Mouse (Mus musculus): ENCODE data around the gene Pla2g5. TPM values are rescaled to one million over a fixed set of nuclear protein-coding genes. Genes with fewer than 3 reads are reported as not detected.

Pla2g5 gene
- polyA plus RNA-seq, 2 experiments, result not detected

DNA sequence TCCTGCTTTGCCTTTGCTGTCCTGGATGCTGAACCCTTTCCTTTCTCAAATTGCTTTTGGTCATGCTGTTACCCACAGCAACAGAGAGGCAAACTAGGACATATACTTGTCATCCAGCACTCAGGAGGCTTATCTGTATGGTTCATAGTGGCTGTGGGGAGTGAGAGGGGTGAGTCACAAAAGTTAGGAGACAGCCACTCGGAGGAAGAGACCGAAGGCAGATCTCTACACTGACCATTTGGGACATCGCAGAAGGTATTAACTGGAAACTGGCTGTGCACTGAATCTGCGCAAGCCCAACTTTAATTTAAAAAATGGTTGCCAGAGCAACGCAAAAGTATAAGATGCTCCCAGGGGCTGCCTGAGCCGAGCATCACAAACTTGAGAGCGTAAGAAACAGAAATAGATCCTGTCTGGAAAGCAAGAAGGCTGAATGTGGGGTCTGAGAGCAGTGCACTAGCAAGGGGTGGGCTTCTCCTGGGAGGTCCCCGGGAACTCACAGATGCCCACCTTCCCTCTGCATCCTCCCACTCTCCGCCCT is 8.1 kb downstream of the Pla2g5 start:
- TF ChIP-seq CTCF (IDR thresholded peaks at IDR 0.05; ENCODE audit: low read depth) (no peak), EP300 (IDR thresholded peaks at IDR 0.05; ENCODE audit: low read depth) (no peak)
- WGBS (ENCODE audit: insufficient replicate concordance), result 61% methylated on average over 9 of the region's 9 CpGs
- Histone ChIP-seq H3K4me3 (ENCODE audit: insufficient read depth in 1 of 2, low read depth in 2 of 2, low read length in 2 of 2) (no peak overlapping the region), H3K4me1 (replicated peaks; ENCODE audit: control insufficient read depth in 2 of 2, insufficient read depth in 2 of 2, low read length in 1 of 2) (no peaks in the 10 kb centered on the region), H3K27me3 (ENCODE audit: control insufficient read depth, insufficient read depth, low read length) (no peaks in the 10 kb centered on the region), H3K4me2 (ENCODE audit: low read depth) (no peak overlapping the region), H3K27ac (no peak overlapping the region), H3K9ac (replicated peaks) (no peak overlapping the region), H3K9me3 (ENCODE audit: control insufficient read depth, low read length) (no peaks in the 10 kb centered on the region), H3K36me3 (replicated peaks; ENCODE audit: control insufficient read depth, insufficient read depth, low read depth) (no peaks in the 10 kb centered on the region)
- no peak for DNase-seq (ENCODE audit: low read depth in 3 of 3, low spot score in 3 of 3)
- ATAC-seq (ENCODE audit: insufficient read depth), result no peak

- H3K36me3 ChIP-seq (replicated peaks; ENCODE audit: control insufficient read depth, insufficient read depth, low read depth), result no peaks in the 10 kb centered on the region
- no peaks in the 10 kb centered on the region for H3K27me3 ChIP-seq (ENCODE audit: control insufficient read depth, insufficient read depth, low read length)
- 51% methylated on average over 6 of the region's 6 CpGs for WGBS (ENCODE audit: insufficient replicate concordance)
- H3K4me1 ChIP-seq (replicated peaks; ENCODE audit: control insufficient read depth in 2 of 2, insufficient read depth in 2 of 2, low read length in 1 of 2), result no peaks in the 10 kb centered on the region
- H3K4me2 ChIP-seq (ENCODE audit: low read depth), result no peak overlapping the region
- no peak overlapping the region for H3K4me3 ChIP-seq (ENCODE audit: insufficient read depth in 1 of 2, low read depth in 2 of 2, low read length in 2 of 2)
- ATAC-seq (ENCODE audit: insufficient read depth) (no peak), DNase-seq (ENCODE audit: low read depth in 3 of 3, low spot score in 3 of 3) (no peak)
- no peak overlapping the region for H3K9ac ChIP-seq (replicated peaks)
- no peak for TF ChIP-seq CTCF (IDR thresholded peaks at IDR 0.05; ENCODE audit: low read depth)
- TF ChIP-seq EP300 (IDR thresholded peaks at IDR 0.05; ENCODE audit: low read depth), result no peak
- H3K27ac ChIP-seq, result no peak overlapping the region
- no peaks in the 10 kb centered on the region for H3K9me3 ChIP-seq (ENCODE audit: control insufficient read depth, low read length)
Measured at GRCm38 (mm10) chr4:138852961-138853360, 10.3 kb downstream of the Pla2g5 start.

DNA sequence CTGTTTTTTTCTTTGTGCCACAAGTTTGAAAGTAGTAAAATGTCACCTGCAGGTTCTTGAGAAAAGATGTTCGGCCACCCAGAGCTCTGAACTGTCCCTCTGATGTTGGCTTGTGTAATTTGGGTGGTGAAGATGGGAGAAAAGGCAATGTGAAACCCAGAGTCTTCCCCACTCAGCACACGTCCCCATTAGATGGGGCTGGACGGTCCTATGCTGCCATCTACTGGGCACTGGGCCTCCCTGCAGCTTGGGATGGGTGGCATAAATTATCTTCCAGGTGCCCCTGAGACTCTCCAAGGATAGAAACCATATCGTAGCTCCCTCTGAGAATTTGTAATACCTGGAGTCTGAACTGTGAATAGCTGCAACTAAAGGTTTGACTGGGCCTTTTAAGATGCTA is 11.8 kb downstream of the Pla2g5 start:
- Histone ChIP-seq H3K36me3 (replicated peaks; ENCODE audit: control insufficient read depth, insufficient read depth, low read depth) (no peaks in the 10 kb centered on the region), H3K4me2 (ENCODE audit: low read depth) (no peak overlapping the region), H3K27me3 (ENCODE audit: control insufficient read depth, insufficient read depth, low read length) (no peaks in the 10 kb centered on the region), H3K9ac (replicated peaks) (no peak overlapping the region), H3K4me3 (ENCODE audit: insufficient read depth in 1 of 2, low read depth in 2 of 2, low read length in 2 of 2) (no peak overlapping the region), H3K4me1 (replicated peaks; ENCODE audit: control insufficient read depth in 2 of 2, insufficient read depth in 2 of 2, low read length in 1 of 2) (no peaks in the 10 kb centered on the region), H3K9me3 (ENCODE audit: control insufficient read depth, low read length) (no peaks in the 10 kb centered on the region), H3K27ac (no peak overlapping the region)
- ATAC-seq (ENCODE audit: insufficient read depth) (no peak), DNase-seq (ENCODE audit: low read depth in 3 of 3, low spot score in 3 of 3) (peak in 2 of 3 experiments; percentile 12 to 26)
- TF ChIP-seq CTCF (IDR thresholded peaks at IDR 0.05; ENCODE audit: low read depth) (peak; percentile 94), EP300 (IDR thresholded peaks at IDR 0.05; ENCODE audit: low read depth) (no peak)
- whole genome bisulfite sequencing (ENCODE audit: insufficient replicate concordance), result under 1% methylated on average over 4 of the region's 4 CpGs

DNA sequence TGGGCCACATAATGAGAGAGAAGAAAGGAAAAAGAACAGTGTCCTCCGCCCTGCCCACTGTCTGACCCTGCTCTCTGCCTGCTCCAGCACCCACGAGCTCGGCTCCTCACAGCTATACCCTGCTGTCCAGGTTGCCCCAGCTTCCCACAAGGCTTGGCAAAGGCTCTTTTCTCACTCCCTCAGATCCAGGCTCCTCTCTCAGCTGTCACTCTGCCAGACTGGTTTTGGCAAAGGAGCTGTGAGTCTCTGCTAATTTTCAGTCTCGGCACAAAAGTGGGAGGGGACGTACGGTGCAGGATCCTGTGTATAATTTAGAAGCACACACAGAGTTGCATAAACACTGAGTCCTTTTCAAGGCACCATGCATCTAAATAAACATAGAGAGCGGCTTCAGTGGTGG is 21.9 kb downstream of the Pla2g5 start:
- no peak overlapping the region for H3K27ac ChIP-seq
- ATAC-seq (ENCODE audit: insufficient read depth) (no peak), DNase-seq (ENCODE audit: low read depth in 3 of 3, low spot score in 3 of 3) (no peak)
- 71% methylated on average over 7 of the region's 7 CpGs for WGBS (ENCODE audit: insufficient replicate concordance)
- no peak overlapping the region for H3K4me3 ChIP-seq (ENCODE audit: insufficient read depth in 1 of 2, low read depth in 2 of 2, low read length in 2 of 2)
- no peaks in the 10 kb centered on the region for H3K9me3 ChIP-seq (ENCODE audit: control insufficient read depth, low read length)
- TF ChIP-seq EP300 (IDR thresholded peaks at IDR 0.05; ENCODE audit: low read depth), result no peak
- TF ChIP-seq CTCF (IDR thresholded peaks at IDR 0.05; ENCODE audit: low read depth), result no peak
- H3K27me3 ChIP-seq (ENCODE audit: control insufficient read depth, insufficient read depth, low read length), result no peaks in the 10 kb centered on the region
- no peak overlapping the region for H3K9ac ChIP-seq (replicated peaks)
- H3K4me2 ChIP-seq (ENCODE audit: low read depth), result no peak overlapping the region
- no peaks in the 10 kb centered on the region for H3K4me1 ChIP-seq (replicated peaks; ENCODE audit: control insufficient read depth in 2 of 2, insufficient read depth in 2 of 2, low read length in 1 of 2)
- no peaks in the 10 kb centered on the region for H3K36me3 ChIP-seq (replicated peaks; ENCODE audit: control insufficient read depth, insufficient read depth, low read depth)

- no peaks in the 10 kb centered on the region for H3K4me1 ChIP-seq (replicated peaks; ENCODE audit: control insufficient read depth in 2 of 2, insufficient read depth in 2 of 2, low read length in 1 of 2)
- no peak overlapping the region for H3K9ac ChIP-seq (replicated peaks)
- H3K4me3 ChIP-seq (ENCODE audit: insufficient read depth in 1 of 2, low read depth in 2 of 2, low read length in 2 of 2), result no peak overlapping the region
- H3K27me3 ChIP-seq (ENCODE audit: control insufficient read depth, insufficient read depth, low read length), result no peaks in the 10 kb centered on the region
- H3K27ac ChIP-seq, result no peak overlapping the region
- H3K4me2 ChIP-seq (ENCODE audit: low read depth), result no peak overlapping the region
- no peak for TF ChIP-seq CTCF (IDR thresholded peaks at IDR 0.05; ENCODE audit: low read depth)
- no peak for TF ChIP-seq EP300 (IDR thresholded peaks at IDR 0.05; ENCODE audit: low read depth)
- no peaks in the 10 kb centered on the region for H3K36me3 ChIP-seq (replicated peaks; ENCODE audit: control insufficient read depth, insufficient read depth, low read depth)
- WGBS (ENCODE audit: insufficient replicate concordance), result 57% methylated on average over 8 of the region's 8 CpGs
- H3K9me3 ChIP-seq (ENCODE audit: control insufficient read depth, low read length), result no peaks in the 10 kb centered on the region
- ATAC-seq (ENCODE audit: insufficient read depth) (no peak), DNase-seq (ENCODE audit: low read depth in 3 of 3, low spot score in 3 of 3) (no peak)
Measured at GRCm38 (mm10) chr4:138840726-138841125, 22.6 kb downstream of the Pla2g5 start.

All from liver, embryonic 14.5 days (tissue).